Mouse (Mus musculus) neural tube, embryonic 15.5 days (tissue): ENCODE results near the gene Prph. TPM values are rescaled to one million over a fixed set of nuclear protein-coding genes. Genes with fewer than 3 reads are reported as not detected.

ENCODE experiments used
- ATAC-seq: fragments of 200-750 bp; cut with Nextera tagmentation; 2 replicates; pipeline ENCODE4 v1.8.0; 2017; ENCODE audit warnings: mild to moderate bottlenecking, moderate TSS enrichment, moderate library complexity; ENCODE audit not compliant: low FRiP score
- H3K27ac ChIP-seq: fragments of 300-500 bp; sonication (generic); replicated peaks from 2 replicates; pipeline ENCODE4 v1.5.1; 2015; ENCODE audit warnings: mild to moderate bottlenecking, inconsistent platforms
- H3K27me3 ChIP-seq: fragments of 300-500 bp; sonication (generic); replicated peaks from 2 replicates; pipeline ENCODE4 v1.6.1; 2015; ENCODE audit warnings: inconsistent platforms
- H3K36me3 ChIP-seq: fragments of 300-500 bp; sonication (generic); 2 replicates; pipeline ENCODE4 v1.6.1; 2015; ENCODE audit warnings: inconsistent platforms
- H3K4me1 ChIP-seq: fragments of 300-500 bp; sonication (generic); 2 replicates; pipeline ENCODE4 v1.6.1; 2015; ENCODE audit warnings: inconsistent platforms
- H3K4me2 ChIP-seq: fragments of 300-500 bp; sonication (generic); 2 replicates; pipeline ENCODE4 v1.6.1; 2015; ENCODE audit warnings: inconsistent platforms, mild to moderate bottlenecking, moderate library complexity
- H3K4me3 ChIP-seq: fragments of 300-500 bp; sonication (generic); replicated peaks from 2 replicates; pipeline ENCODE4 v1.5.1; 2015; ENCODE audit warnings: mild to moderate bottlenecking, inconsistent platforms
- H3K9ac ChIP-seq: fragments of 300-500 bp; sonication (generic); replicated peaks from 2 replicates; pipeline ENCODE4 v1.6.1; 2015; ENCODE audit warnings: mild to moderate bottlenecking, inconsistent platforms
- H3K9me3 ChIP-seq: fragments of 300-500 bp; sonication (generic); replicated peaks from 2 replicates; pipeline ENCODE4 v1.6.1; 2016; ENCODE audit warnings: inconsistent platforms
- WGBS: fragments of 180-500 bp; shearing (Covaris S2); methylation state at CpG from one replicate; pipeline ENCODE4 v1.1.7; 2015; ENCODE audit warnings: mixed read lengths; 5-methylcytosine and 5-hydroxymethylcytosine counted together
- polyA plus RNA-seq: library from polyadenylated mRNA; unstranded; fragments of >200 nt; fragmentation: Nextera tagmentation; extraction: Ambion mirVana; gene quantifications from 2 replicates; pipeline ENCODE4 v1.2.1, GENCODE M21; 2015

Gene Prph
- polyA plus RNA-seq, 1 experiment from 2014 or later, result 209 TPM

DNA sequence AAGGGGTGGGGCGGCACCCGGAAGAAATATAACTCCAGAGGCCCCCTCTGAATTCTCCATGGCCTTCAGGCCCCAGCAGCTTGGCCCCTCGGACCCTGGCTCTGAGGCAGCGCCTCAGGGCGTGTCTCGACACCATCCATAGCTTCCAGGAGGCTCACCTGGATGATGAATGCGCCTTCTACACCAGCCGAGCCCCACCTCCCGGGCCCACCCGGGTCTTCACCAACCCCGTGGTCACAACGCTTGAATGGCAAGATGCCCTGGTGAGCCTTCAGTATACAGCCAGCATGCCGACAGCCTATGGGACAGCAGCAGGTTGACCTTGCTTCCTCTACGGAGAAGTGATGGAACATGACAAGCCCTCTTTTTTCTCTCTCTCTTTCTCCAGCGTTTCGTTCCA, 27.9 kb downstream of the Prph start:
- Histone ChIP-seq H3K4me3 (no peak overlapping the region), H3K9ac (no peak overlapping the region), H3K4me1 (0 out of 2 replicates have a peak, but pooled peaks cover 2% of the 10 kb centered on the region), H3K4me2 (no peak overlapping the region), H3K9me3 (no peaks in the 10 kb centered on the region), H3K27ac (no peak overlapping the region), H3K36me3 (no peaks in the 10 kb centered on the region), H3K27me3 (peaks cover 44% of the 10 kb centered on the region)
- 90% methylated on average over 16 of the region's 16 CpGs for WGBS
- no peak for ATAC-seq

DNA sequence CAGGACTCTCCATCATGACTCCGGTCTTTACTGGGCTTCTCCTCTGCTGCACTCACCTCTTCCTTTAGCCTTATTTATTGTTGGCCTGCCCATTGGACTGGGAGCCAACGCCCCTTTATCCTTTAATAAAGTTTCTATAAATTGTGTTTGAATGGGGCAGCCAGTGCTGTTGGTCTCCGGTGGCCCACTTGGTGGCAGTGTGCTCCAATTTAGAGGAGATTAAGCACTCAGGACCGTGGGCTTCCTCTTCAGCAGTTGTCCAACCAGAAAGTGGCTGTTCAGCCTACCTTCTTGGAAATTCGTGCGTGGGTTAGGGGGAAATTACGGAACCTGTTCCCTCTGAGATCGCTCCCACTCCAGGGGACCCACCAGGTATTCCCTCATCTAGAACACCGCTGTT, 28.3 kb downstream of the Prph start:
- no peaks in the 10 kb centered on the region for H3K9me3 ChIP-seq
- 66% methylated on average over 9 of the region's 9 CpGs for WGBS
- H3K27ac ChIP-seq, result no peak overlapping the region
- H3K4me2 ChIP-seq, result no peak overlapping the region
- H3K4me1 ChIP-seq, result peaks cover 7% of the 10 kb centered on the region
- H3K4me3 ChIP-seq, result no peak overlapping the region
- ATAC-seq, result no peak
- H3K27me3 ChIP-seq, result peaks cover 48% of the 10 kb centered on the region
- H3K36me3 ChIP-seq, result no peaks in the 10 kb centered on the region
- no peak overlapping the region for H3K9ac ChIP-seq

- Histone ChIP-seq H3K36me3 (no peaks in the 10 kb centered on the region), H3K27me3 (peaks cover 56% of the 10 kb centered on the region), H3K27ac (no peak overlapping the region), H3K4me3 (no peak overlapping the region), H3K4me1 (peaks cover 10% of the 10 kb centered on the region), H3K4me2 (no peak overlapping the region), H3K9me3 (no peaks in the 10 kb centered on the region), H3K9ac (no peak overlapping the region)
- WGBS, result 19% methylated on average over 11 of the region's 11 CpGs
- ATAC-seq, result no peak
These were observed 29.0 kb downstream of the Prph start for GRCm38 (mm10) chr15:99083867-99084557.

DNA sequence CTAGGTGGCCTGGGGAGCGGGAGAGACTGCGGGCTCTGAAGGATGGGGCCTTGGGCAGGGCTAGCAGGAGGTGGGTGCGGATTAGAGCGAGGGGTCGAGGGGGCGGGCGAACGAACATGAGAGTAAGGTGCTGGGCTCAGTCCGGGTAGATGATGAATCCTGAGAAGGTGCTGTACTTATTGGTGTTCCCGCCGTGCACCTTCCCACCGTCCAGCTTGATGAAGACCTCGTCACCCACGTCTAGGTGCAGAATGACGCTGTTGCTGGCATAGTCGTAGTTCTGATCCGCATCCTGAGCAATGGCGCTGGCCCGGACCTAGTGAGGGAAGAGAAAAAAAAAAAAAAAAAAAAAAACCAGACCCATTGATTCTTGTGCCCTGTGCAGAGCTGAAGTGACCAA, 29.6 kb downstream of the Prph start:
- Histone ChIP-seq H3K4me2 (no peak overlapping the region), H3K9ac (no peak overlapping the region), H3K27ac (no peak overlapping the region), H3K4me3 (no peak overlapping the region), H3K36me3 (no peaks in the 10 kb centered on the region), H3K9me3 (no peaks in the 10 kb centered on the region), H3K4me1 (peaks cover 10% of the 10 kb centered on the region), H3K27me3 (peaks cover 62% of the 10 kb centered on the region)
- ATAC-seq, result no peak
- 14% methylated on average over 19 of the region's 19 CpGs for WGBS

DNA sequence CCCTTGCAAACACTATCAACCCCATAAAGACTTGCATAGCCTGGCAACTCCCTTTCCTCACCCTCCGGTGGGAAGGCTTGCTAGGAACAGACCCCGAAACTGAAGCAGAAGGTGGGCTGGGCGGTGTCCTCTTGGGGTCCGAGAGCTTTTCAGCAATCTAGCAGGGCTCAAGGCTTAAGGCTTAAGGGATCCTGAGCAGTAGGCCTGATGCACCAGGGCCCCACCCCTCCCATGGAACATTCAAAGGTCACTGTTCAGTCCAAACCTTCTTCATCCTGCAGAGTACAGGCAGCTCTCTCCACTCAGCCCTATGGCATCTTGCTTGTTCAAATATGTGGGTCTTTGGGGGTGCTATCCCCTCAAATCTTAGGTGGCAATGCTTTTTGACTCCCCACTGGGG, 31.0 kb downstream of the Prph start:
- H3K27ac ChIP-seq, result no peak overlapping the region
- H3K4me2 ChIP-seq, result no peak overlapping the region
- H3K36me3 ChIP-seq, result no peaks in the 10 kb centered on the region
- peaks cover 71% of the 10 kb centered on the region for H3K27me3 ChIP-seq
- no peak for ATAC-seq
- no peaks in the 10 kb centered on the region for H3K9me3 ChIP-seq
- 76% methylated on average over 4 of the region's 4 CpGs for WGBS
- no peak overlapping the region for H3K9ac ChIP-seq
- no peak overlapping the region for H3K4me3 ChIP-seq
- peaks cover 10% of the 10 kb centered on the region for H3K4me1 ChIP-seq

- Histone ChIP-seq H3K4me1 (peaks cover 10% of the 10 kb centered on the region), H3K4me2 (peak within 1 kb of the TSS; percentile 53), H3K36me3 (no peaks in the 10 kb centered on the region), H3K27ac (no peak within 1 kb of the TSS), H3K27me3 (peaks cover 81% of the 10 kb centered on the region), H3K4me3 (peak within 1 kb of the TSS; percentile 30), H3K9me3 (no peaks in the 10 kb centered on the region), H3K9ac (no peak within 1 kb of the TSS)
- ATAC-seq, result 0 out of 2 replicates have a peak, but pooled peaks have one; percentile 7
- 9% methylated on average over 60 of the region's 60 CpGs for WGBS
These were observed 32.5 kb downstream of the Prph start, which contains the start of gene C1ql4 for GRCm38 (mm10) chr15:99087253-99088075. Gene C1ql4 (minus strand): TSS chr15:99087817.

- under 1% methylated on average over 23 of the region's 27 CpGs for WGBS
- peaks cover 87% of the 10 kb centered on the region for H3K27me3 ChIP-seq
- H3K4me3 ChIP-seq, result peak overlapping the region; percentile 30
- H3K4me2 ChIP-seq, result peak overlapping the region; percentile 53
- H3K4me1 ChIP-seq, result peaks cover 11% of the 10 kb centered on the region
- H3K9me3 ChIP-seq, result no peaks in the 10 kb centered on the region
- peak; percentile 62; the same call in 1 of the 2 replicates for ATAC-seq
- H3K9ac ChIP-seq, result no peak overlapping the region
- H3K36me3 ChIP-seq, result no peaks in the 10 kb centered on the region
- H3K27ac ChIP-seq, result no peak overlapping the region
These were observed 33.3 kb downstream of the Prph start for GRCm38 (mm10) chr15:99088292-99088691.

DNA sequence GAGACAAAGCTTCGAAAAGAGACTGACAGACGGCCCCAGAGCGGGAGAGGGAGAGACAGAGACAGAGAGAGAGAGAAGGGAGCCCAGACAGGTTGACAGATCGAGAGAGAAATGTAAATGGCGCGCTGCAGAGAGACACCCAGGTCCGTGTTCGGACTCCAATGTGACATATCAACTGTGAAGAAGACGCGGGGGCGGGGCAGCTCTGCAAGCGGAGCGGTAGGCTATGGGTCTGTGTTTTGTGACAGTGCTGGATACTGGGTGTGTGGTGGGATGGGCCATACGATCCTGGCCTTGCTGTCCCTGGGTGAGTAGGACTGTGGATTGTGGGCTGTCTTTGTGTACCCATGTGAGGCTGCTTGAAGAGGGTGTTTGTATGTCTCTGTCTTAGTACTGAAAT, 34.1 kb downstream of the Prph start:
- H3K27ac ChIP-seq, result no peak overlapping the region
- H3K4me1 ChIP-seq, result peaks cover 18% of the 10 kb centered on the region
- H3K9ac ChIP-seq, result no peak overlapping the region
- H3K4me2 ChIP-seq, result peak overlapping the region; percentile 53; the same call in 1 of the 2 replicates
- peaks cover 79% of the 10 kb centered on the region for H3K27me3 ChIP-seq
- no peaks in the 10 kb centered on the region for H3K9me3 ChIP-seq
- no peaks in the 10 kb centered on the region for H3K36me3 ChIP-seq
- ATAC-seq, result no peak
- WGBS, result 13% methylated on average over 14 of the region's 14 CpGs
- H3K4me3 ChIP-seq, result no peak overlapping the region

DNA sequence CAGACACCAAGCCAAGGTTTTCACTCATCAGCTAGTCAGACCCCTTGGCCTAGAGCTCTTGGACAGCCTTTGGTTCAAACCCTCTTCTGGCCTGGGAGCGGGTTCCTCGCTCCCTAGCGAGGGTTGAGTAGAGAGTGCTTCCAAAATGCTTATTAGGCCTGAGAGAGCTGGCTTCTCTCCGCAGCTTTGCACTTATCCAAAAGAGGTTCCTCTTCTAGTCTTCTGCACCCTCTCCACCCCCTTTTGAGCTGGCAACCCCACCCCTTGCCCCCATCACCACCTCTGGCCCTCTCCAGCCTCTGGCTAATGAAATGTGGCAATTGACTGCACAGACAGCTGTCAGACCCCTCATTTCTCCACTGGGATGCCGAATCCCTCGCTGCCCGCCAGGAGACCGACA, 37.9 kb downstream of the Prph start, which contains the start of gene Dnajc22:
TSS of gene Dnajc22 (plus strand) at position 301 of the 400 bp plus-strand sequence.
- no peaks in the 10 kb centered on the region for H3K36me3 ChIP-seq
- peak within 1 kb of the TSS; percentile 61 for H3K9ac ChIP-seq
- H3K27me3 ChIP-seq, result peaks cover 76% of the 10 kb centered on the region
- peak within 1 kb of the TSS; percentile 61 for H3K27ac ChIP-seq
- WGBS, result 39% methylated on average over 8 of the region's 8 CpGs
- H3K9me3 ChIP-seq, result no peaks in the 10 kb centered on the region
- peaks cover 45% of the 10 kb centered on the region for H3K4me1 ChIP-seq
- no peak for ATAC-seq
- H3K4me2 ChIP-seq, result peak within 1 kb of the TSS; percentile 92
- peak within 1 kb of the TSS; percentile 47 for H3K4me3 ChIP-seq

GRCm38 (mm10) chr15:99093291-99094258, 38.6 kb downstream of the Prph start:
- H3K27me3 ChIP-seq, result peaks cover 76% of the 10 kb centered on the region
- H3K4me3 ChIP-seq, result peak overlapping the region; percentile 47

More at GRCm38 (mm10) chr15:99093291-99094258, 38.6 kb downstream of the Prph start:
- H3K4me1 ChIP-seq, result peaks cover 45% of the 10 kb centered on the region
- H3K9me3 ChIP-seq, result no peaks in the 10 kb centered on the region
- peak overlapping the region; percentile 92 for H3K4me2 ChIP-seq
- peak; percentile 37; the same call in 1 of the 2 replicates for ATAC-seq
- peak overlapping the region; percentile 61 for H3K9ac ChIP-seq
- WGBS, result under 1% methylated on average over 56 of the region's 56 CpGs
- peak overlapping the region; percentile 61 for H3K27ac ChIP-seq
- no peaks in the 10 kb centered on the region for H3K36me3 ChIP-seq
